Mouse (Mus musculus): Measurements from ENCODE around the gene Tmem43. TPM values are rescaled to one million over a fixed set of nuclear protein-coding genes. Genes with fewer than 3 reads are reported as not detected.
A peak's percentile ranks its signal among the peaks of the same experiment; 100 is the strongest.

Gene Tmem43
- total and polyA plus RNA-seq, 3 experiments, result 2.3 to 21.0 (median 16.2) TPM

DNA sequence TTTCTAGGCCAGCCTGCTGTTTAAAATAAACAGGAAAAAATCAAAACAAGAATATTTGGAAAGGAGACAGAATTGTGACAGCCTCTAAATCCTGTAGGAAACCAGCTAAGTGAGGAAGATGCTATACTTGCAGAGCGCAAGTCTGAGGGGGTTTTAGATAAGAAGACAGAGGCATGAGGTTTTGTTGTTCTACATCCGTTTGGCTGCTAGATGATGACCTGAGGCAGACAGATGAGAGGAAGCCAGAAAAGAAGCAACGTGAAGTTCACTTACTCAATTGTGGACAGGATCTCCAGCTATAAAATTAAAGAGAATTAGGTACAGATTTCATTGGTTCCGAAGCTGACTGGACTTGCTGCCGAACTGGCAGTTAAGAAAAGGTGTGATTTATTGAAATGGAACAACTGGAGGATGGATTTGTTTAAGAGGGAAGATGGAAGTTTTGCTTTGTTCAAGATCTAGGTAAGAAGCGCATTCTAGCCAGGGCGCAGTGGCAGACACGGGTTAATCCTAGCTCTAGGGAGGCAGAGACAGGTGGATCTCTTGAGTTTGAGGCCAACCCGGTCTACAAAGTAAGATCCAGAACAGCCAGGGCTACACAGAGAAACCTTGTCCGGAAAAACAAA, 41.3 kb downstream of the Tmem43 start:
- H3K4me3 ChIP-seq (ENCODE audit: low read depth, low read length), result peak overlapping the region; percentile 94
- peaks cover 62% of the 10 kb centered on the region for H3K36me3 ChIP-seq (replicated peaks)
- DNase-seq (ENCODE audit: low spot score), result no peak
- no peaks in the 10 kb centered on the region for H3K9me3 ChIP-seq (replicated peaks)
- peaks cover 41% of the 10 kb centered on the region for H3K4me1 ChIP-seq (ENCODE audit: insufficient read depth, low read depth, low read length)
- no peak for ATAC-seq (ENCODE audit: extremely low read depth, insufficient number of reproducible peaks, low FRiP score, poor library complexity, severe bottlenecking)
- no peak for TF ChIP-seq GATA2 (IDR thresholded peaks at IDR 0.05; ENCODE audit: borderline replicate concordance, low read depth, low read length)
- no peak for TF ChIP-seq TAL1 (conservative IDR thresholded peaks at IDR 0.05; ENCODE audit: low read depth, low read length)
- no peak for TF ChIP-seq POLR2AphosphoS5 (IDR thresholded peaks at IDR 0.05; ENCODE audit: insufficient replicate concordance, low read depth, low read length)
- no peak for TF ChIP-seq CTCF (IDR thresholded peaks at IDR 0.05; ENCODE audit: low read depth, low read length)
- TF ChIP-seq GATA1 (IDR thresholded peaks at IDR 0.05; ENCODE audit: borderline replicate concordance, low read length), result no peak
- no peaks in the 10 kb centered on the region for H3K27me3 ChIP-seq (ENCODE audit: insufficient read depth, low read length)

DNA sequence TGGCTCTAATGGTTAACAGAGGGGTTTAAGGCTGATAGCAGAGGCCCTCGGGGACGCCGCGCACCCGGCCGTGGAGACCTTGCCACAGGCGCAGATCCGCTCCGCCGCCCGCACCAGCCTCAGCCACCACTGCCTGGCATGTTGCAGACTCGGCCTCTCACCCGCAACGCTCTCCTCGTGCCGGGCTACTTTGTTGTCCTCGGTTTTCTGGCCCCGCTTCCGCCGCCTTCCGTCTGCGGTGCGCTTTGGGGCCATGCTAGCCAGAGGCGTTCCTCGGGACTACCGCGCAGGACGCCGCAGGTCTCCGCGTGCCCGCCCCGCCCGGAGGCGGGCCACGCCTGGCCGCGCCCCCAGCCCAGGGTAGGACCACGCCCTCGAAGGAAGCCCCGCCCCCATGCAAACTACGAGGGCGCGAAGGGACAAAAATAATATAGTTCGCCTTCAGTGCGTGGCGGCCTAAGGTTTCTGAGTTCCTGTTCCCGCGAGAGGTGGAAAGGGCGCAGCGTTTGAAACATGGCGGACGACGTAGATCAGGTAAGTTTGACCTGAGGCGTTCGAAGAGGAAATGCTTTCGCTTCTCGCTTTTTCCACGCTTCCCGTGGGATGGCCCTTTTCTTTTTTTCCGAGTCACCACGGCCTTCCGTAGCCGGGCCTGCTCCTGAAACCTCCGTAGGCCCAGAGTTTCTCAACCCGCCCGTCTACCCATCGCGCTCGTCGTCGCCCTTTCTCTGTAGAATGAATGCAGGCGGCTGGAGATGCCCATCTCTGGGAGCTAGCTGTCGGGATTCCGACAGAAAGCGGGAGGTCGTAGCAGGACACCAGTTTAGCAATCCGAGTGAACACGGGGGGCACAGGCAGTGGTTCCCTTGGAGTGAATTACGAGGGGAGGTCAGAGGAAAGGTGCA, 42.3 kb downstream of the Tmem43 start, which contains the start of the genes Xpc and Lsm3:
TSS of gene Xpc (minus strand) at position 344 of the 905 bp plus-strand sequence.
TSS of gene Lsm3 (plus strand) at position 384 of the 905 bp plus-strand sequence.
- H3K4me3 ChIP-seq (ENCODE audit: low read depth, low read length), result peak within 1 kb of the TSS; percentile 94
- peak; percentile 90 for DNase-seq (ENCODE audit: low spot score)
- peaks cover 62% of the 10 kb centered on the region for H3K36me3 ChIP-seq (replicated peaks)
- H3K9me3 ChIP-seq (replicated peaks), result no peaks in the 10 kb centered on the region
- H3K4me1 ChIP-seq (ENCODE audit: insufficient read depth, low read depth, low read length), result peaks cover 41% of the 10 kb centered on the region
- ATAC-seq (ENCODE audit: extremely low read depth, insufficient number of reproducible peaks, low FRiP score, poor library complexity, severe bottlenecking), result peak; percentile 89
- no peak for TF ChIP-seq TAL1 (conservative IDR thresholded peaks at IDR 0.05; ENCODE audit: low read depth, low read length)
- TF ChIP-seq CTCF (IDR thresholded peaks at IDR 0.05; ENCODE audit: low read depth, low read length), result no peak
- no peak for TF ChIP-seq POLR2AphosphoS5 (IDR thresholded peaks at IDR 0.05; ENCODE audit: insufficient replicate concordance, low read depth, low read length)
- TF ChIP-seq GATA2 (IDR thresholded peaks at IDR 0.05; ENCODE audit: borderline replicate concordance, low read depth, low read length), result no peak
- H3K27me3 ChIP-seq (ENCODE audit: insufficient read depth, low read length), result no peaks in the 10 kb centered on the region

DNA sequence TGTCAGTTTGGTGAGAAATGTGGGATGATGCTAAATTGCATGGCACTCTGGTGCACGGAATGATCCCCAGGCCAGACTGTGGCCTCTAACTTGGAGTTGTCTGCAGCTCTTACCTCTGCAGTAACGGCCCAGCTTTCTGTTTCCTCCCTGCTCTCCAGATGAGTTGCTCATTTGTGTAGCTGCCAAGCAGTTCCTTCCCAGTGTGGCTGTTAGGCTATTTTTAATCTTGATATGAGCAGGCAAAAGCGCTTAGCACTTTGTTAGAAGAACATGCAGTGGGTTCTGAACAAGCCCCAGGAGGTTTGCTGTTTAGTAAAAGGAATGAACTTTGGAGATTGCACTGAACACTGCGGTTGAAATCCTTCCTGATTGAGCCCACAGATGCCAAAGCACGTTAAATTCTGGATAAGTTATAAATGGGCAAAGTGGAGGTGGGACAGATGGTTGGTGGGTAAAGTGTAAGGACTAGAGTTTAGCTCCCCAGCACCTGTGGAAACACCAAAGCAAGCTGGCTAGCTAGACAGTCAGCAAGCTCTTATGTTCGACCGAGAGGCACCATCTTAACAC, 45.0 kb downstream of the Tmem43 start:
- no peak for DNase-seq (ENCODE audit: low spot score)
- no peak overlapping the region for H3K4me3 ChIP-seq (ENCODE audit: low read depth, low read length)

DNA sequence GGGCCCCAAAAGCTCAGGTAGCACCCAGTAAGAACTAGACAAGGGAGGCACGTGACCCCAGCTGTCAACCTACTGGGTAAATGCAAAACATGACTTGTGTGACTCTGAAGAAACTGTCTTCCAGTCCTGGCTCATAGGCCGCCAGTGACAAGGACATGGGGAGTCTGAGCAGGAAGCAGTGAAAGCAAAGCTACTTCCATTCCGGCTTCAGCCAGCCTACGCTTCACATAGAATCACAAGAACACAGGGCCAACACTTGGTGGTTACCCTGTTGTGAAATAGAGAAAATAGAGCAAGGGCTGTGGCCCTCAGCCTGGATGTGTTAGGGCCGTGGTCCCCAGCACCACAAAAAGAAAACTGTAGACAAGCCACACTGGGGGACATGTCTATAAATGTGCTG, 49.3 kb downstream of the Tmem43 start:
- ATAC-seq (ENCODE audit: extremely low read depth, insufficient number of reproducible peaks, low FRiP score, poor library complexity, severe bottlenecking), result no peak
- Histone ChIP-seq H3K27me3 (ENCODE audit: insufficient read depth, low read length) (no peaks in the 10 kb centered on the region), H3K4me1 (ENCODE audit: insufficient read depth, low read depth, low read length) (peaks cover 14% of the 10 kb centered on the region), H3K9me3 (replicated peaks) (no peaks in the 10 kb centered on the region), H3K36me3 (replicated peaks) (peaks cover 94% of the 10 kb centered on the region), H3K4me3 (ENCODE audit: low read depth, low read length) (no peak overlapping the region)
- DNase-seq (ENCODE audit: low spot score), result no peak
- TF ChIP-seq CTCF (IDR thresholded peaks at IDR 0.05; ENCODE audit: low read depth, low read length) (no peak), TAL1 (conservative IDR thresholded peaks at IDR 0.05; ENCODE audit: low read depth, low read length) (no peak), GATA2 (IDR thresholded peaks at IDR 0.05; ENCODE audit: borderline replicate concordance, low read depth, low read length) (no peak), POLR2AphosphoS5 (IDR thresholded peaks at IDR 0.05; ENCODE audit: insufficient replicate concordance, low read depth, low read length) (no peak), GATA1 (IDR thresholded peaks at IDR 0.05; ENCODE audit: borderline replicate concordance, low read length) (no peak)

More for the DNA sequence above, 45.0 kb downstream of the Tmem43 start:
- peaks cover 71% of the 10 kb centered on the region for H3K36me3 ChIP-seq (replicated peaks)
- TF ChIP-seq CTCF (IDR thresholded peaks at IDR 0.05; ENCODE audit: low read depth, low read length) (no peak), GATA1 (IDR thresholded peaks at IDR 0.05; ENCODE audit: borderline replicate concordance, low read length) (no peak), TAL1 (conservative IDR thresholded peaks at IDR 0.05; ENCODE audit: low read depth, low read length) (no peak), GATA2 (IDR thresholded peaks at IDR 0.05; ENCODE audit: borderline replicate concordance, low read depth, low read length) (no peak), POLR2AphosphoS5 (IDR thresholded peaks at IDR 0.05; ENCODE audit: insufficient replicate concordance, low read depth, low read length) (no peak)
- no peaks in the 10 kb centered on the region for H3K9me3 ChIP-seq (replicated peaks)
- no peaks in the 10 kb centered on the region for H3K27me3 ChIP-seq (ENCODE audit: insufficient read depth, low read length)
- ATAC-seq (ENCODE audit: extremely low read depth, insufficient number of reproducible peaks, low FRiP score, poor library complexity, severe bottlenecking), result no peak
- peaks cover 44% of the 10 kb centered on the region for H3K4me1 ChIP-seq (ENCODE audit: insufficient read depth, low read depth, low read length)

DNA sequence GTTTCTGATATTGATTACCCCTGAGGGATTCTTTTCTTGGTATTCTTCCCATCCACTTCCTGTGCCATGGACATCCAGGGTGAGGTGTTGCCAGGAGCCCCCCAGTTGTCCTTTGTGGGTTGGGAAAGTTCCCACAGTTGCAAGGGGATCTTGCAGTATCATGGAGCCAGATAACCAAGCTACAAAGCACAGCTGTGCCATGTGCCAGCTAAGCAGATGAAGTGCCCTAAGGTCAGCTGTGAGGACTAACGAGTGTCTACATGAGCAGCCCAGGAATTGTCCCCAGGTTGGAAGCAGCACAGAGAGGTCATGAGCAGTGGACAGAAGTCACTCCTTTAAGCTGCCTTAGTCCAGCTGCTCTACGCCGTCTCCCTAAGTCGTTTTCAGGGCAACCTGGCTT, 52.0 kb downstream of the Tmem43 start:
- Histone ChIP-seq H3K4me3 (ENCODE audit: low read depth, low read length) (no peak overlapping the region), H3K4me1 (ENCODE audit: insufficient read depth, low read depth, low read length) (peaks cover 4% of the 10 kb centered on the region; the same call in 1 of the 2 replicates), H3K27me3 (ENCODE audit: insufficient read depth, low read length) (no peaks in the 10 kb centered on the region), H3K9me3 (replicated peaks) (no peaks in the 10 kb centered on the region), H3K36me3 (replicated peaks) (peaks cover 78% of the 10 kb centered on the region)
- TF ChIP-seq TAL1 (conservative IDR thresholded peaks at IDR 0.05; ENCODE audit: low read depth, low read length) (no peak), POLR2AphosphoS5 (IDR thresholded peaks at IDR 0.05; ENCODE audit: insufficient replicate concordance, low read depth, low read length) (no peak), GATA1 (IDR thresholded peaks at IDR 0.05; ENCODE audit: borderline replicate concordance, low read length) (no peak), GATA2 (IDR thresholded peaks at IDR 0.05; ENCODE audit: borderline replicate concordance, low read depth, low read length) (no peak), CTCF (IDR thresholded peaks at IDR 0.05; ENCODE audit: low read depth, low read length) (no peak)
- DNase-seq (ENCODE audit: low spot score) (no peak), ATAC-seq (ENCODE audit: extremely low read depth, insufficient number of reproducible peaks, low FRiP score, poor library complexity, severe bottlenecking) (no peak)
